Mouse (Mus musculus): ENCODE data around the gene Nme7. TPM values are rescaled to one million over a fixed set of nuclear protein-coding genes. Genes with fewer than 3 reads are reported as not detected.
A peak's percentile ranks its signal among the peaks of the same experiment; 100 is the strongest.

Nme7 gene
- polyA plus RNA-seq, 1 experiment = not detected

DNA sequence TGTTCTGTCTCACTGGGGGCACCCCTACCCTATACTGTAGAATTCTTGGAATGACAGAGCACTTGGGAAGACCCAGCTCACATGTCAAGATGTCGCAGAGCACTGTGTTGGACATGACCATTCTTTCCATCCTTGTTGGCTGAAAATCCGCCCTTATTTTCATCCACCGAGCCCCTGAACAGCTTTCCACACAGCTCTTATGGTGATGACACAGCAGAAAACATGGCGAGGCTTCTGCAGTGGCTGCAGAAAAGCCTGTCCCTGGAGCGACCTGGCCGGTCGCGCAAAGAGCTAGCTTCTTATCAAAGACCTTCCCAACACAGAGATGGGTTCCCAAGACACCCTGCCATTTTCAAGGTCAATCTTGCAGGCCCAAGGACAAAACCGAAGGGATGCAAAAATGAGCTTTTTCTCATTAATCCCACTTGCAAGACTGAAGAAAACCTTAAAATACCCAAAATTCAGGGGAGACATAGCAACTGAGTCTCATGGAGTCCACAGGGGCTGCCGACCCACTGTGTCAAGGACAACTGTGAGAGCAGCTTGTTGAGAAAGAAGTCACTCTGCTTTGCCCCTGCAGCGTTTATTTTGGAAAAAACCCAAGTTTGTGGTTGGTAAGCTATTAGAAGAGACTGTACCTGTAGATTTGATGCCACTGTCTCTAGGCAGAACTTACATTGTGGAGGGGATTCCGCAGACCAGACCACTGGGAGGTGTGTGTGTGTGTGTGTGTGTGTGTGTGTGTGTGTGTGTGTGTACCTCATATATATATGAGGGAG, 155.4 kb downstream of the Nme7 start:
- H3K27ac ChIP-seq (ENCODE audit: insufficient read depth, low read depth, low read length) = peak overlapping the region; percentile 100
- H3K4me1 ChIP-seq (ENCODE audit: control insufficient read depth, insufficient read depth, low read length) = peaks cover 20% of the 10 kb centered on the region
- 27% methylated on average over 12 of the region's 12 CpGs for WGBS
- TF ChIP-seq CTCF (IDR thresholded peaks at IDR 0.05; ENCODE audit: insufficient read depth, low read depth, low read length) (no peak), POLR2A (IDR thresholded peaks at IDR 0.05; ENCODE audit: insufficient read depth, low read depth, low read length) (no peak)
- peak overlapping the region; percentile 98 for H3K4me3 ChIP-seq (ENCODE audit: insufficient read depth, low read depth, low read length)

DNA sequence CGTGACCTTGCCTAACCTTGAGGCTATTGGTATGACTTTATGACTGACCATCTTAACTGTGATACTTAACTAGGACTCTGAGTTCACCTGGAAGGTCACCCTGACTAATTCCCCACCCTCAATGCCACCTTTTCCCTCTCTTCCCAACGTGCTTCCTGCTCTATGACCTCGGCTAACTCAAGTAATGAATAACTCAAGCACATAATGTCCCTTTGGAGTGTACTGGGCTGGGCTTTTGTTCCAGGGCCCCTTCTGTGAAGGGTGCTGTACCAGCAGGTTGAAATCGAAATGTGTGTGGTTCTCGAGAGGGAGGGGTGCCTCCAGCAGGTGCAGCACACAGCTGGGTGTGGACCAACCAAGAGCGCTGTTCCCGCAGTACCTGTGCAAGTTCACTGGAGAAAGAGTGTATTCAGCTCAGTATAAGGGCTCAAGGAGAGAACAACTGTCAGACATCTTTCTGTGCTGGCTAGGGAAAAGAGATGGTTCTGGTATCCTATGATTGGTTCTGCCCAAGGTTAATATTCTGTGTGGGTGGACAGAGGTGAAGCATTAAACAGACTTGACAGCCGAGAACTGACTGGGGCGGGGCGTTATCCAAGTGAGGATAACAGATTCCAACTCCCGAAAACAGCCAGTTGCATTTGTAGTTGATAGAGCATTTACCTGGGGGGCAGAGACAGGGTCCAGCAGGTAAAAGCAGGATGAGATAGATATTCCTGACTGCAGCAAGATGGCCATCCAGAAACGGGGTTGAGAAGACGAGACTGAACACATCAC, 157.2 kb downstream of the Nme7 start:
- peak overlapping the region; percentile 93 for H3K27ac ChIP-seq (ENCODE audit: insufficient read depth, low read depth, low read length)
- 35% methylated on average over 13 of the region's 13 CpGs for WGBS

DNA sequence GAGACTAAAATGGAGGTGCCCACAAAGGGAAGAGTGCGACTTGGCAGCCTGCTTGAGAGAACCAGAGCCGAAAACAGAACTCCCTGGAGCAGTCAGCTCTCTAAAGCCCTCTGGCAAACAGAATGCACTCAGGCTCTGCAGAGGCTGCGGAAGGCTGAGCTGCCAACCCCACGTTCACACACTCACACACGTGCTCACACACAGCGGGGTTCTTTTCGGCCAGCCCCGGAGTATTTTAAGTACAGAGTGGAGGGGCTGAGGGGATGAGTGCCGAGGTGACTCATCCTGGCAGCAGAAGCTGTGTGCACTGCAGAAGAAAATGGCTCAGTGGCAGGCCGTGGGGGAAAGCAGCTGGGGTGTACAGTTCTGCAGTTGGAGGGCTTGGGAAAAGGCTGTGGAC, 157.8 kb downstream of the Nme7 start:
- Histone ChIP-seq H3K4me1 (ENCODE audit: control insufficient read depth, insufficient read depth, low read length) (peaks cover 26% of the 10 kb centered on the region), H3K4me3 (ENCODE audit: insufficient read depth, low read depth, low read length) (peak overlapping the region; percentile 40), H3K27ac (ENCODE audit: insufficient read depth, low read depth, low read length) (peak overlapping the region; percentile 97)
- WGBS = 6% methylated on average over 10 of the region's 10 CpGs
- TF ChIP-seq CTCF (IDR thresholded peaks at IDR 0.05; ENCODE audit: insufficient read depth, low read depth, low read length) = no peak
- peak; percentile 76; the same call in 1 of the 2 replicates for TF ChIP-seq POLR2A (IDR thresholded peaks at IDR 0.05; ENCODE audit: insufficient read depth, low read depth, low read length)

More for the DNA sequence above, 157.2 kb downstream of the Nme7 start:
- H3K4me3 ChIP-seq (ENCODE audit: insufficient read depth, low read depth, low read length) = peak overlapping the region; percentile 40
- H3K4me1 ChIP-seq (ENCODE audit: control insufficient read depth, insufficient read depth, low read length) = peaks cover 26% of the 10 kb centered on the region
- TF ChIP-seq CTCF (IDR thresholded peaks at IDR 0.05; ENCODE audit: insufficient read depth, low read depth, low read length) (no peak), POLR2A (IDR thresholded peaks at IDR 0.05; ENCODE audit: insufficient read depth, low read depth, low read length) (no peak)

DNA sequence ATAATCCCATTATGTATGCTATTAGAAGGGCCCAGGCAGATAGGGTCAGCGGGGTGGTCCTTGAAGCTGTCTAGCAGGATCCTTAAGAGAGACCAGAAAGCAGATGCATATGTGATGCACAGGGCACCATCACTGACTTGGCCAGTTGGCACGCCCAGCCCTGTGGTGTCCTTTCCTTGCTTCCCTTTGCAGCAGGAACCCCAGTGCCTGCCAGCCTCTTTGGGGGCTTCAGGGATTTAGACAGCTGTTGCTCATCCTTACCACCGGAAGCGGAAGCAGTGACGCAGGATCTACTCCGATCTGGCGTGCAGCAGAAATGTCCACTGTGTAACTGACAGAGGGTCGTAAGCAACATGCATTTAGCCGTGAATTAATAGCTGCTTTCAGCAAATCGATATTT, 163.5 kb downstream of the Nme7 start:
- Histone ChIP-seq H3K27ac (ENCODE audit: insufficient read depth, low read depth, low read length) (no peak overlapping the region), H3K4me3 (ENCODE audit: insufficient read depth, low read depth, low read length) (no peak overlapping the region), H3K4me1 (ENCODE audit: control insufficient read depth, insufficient read depth, low read length) (peaks cover 21% of the 10 kb centered on the region)
- 94% methylated on average over 10 of the region's 10 CpGs for WGBS
- no peak for TF ChIP-seq CTCF (IDR thresholded peaks at IDR 0.05; ENCODE audit: insufficient read depth, low read depth, low read length)
- TF ChIP-seq POLR2A (IDR thresholded peaks at IDR 0.05; ENCODE audit: insufficient read depth, low read depth, low read length) = no peak

DNA sequence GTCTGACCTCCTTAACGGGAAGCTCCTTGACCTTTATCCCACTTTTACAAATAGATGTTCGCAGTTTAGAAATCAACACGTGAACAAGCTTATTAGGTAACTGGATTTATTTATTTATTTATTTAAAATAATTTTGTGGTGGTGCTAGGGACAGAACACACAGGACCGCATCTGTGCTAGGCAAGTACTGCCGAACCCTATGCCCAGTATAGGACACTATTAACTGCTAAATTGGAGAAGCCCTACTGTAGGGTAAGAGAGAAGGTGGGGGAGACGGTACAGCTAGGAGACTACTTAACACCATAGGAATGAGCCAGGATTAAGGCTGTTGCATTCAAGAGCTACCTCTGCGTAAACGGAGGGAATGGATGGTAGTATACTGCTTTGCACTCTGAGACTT, 164.4 kb downstream of the Nme7 start:
- Histone ChIP-seq H3K27ac (ENCODE audit: insufficient read depth, low read depth, low read length) (no peak overlapping the region), H3K4me3 (ENCODE audit: insufficient read depth, low read depth, low read length) (no peak overlapping the region), H3K4me1 (ENCODE audit: control insufficient read depth, insufficient read depth, low read length) (peaks cover 16% of the 10 kb centered on the region)
- TF ChIP-seq CTCF (IDR thresholded peaks at IDR 0.05; ENCODE audit: insufficient read depth, low read depth, low read length) = no peak
- 90% methylated on average over 8 of the region's 8 CpGs for WGBS

DNA sequence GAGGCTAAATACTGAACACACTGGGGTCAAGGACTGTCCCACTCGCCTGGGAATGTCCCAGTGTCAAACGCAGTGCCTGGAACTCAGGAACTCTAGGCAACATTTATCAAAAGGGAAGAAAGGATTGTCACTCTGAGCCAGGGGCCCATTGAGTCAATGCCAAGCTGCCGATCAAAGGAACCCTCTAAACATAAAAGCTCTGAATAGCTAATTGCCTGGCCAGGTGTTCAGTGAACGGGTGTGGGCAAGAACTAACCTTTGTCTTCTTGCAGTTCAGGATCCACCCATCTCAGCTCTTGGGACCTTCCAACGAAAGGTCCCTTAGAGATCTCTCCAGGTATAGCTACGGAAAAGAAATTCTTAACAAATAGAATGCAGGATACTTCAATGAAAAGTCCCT, 167.1 kb downstream of the Nme7 start:
- TF ChIP-seq POLR2A (IDR thresholded peaks at IDR 0.05; ENCODE audit: insufficient read depth, low read depth, low read length) = no peak
- no peak for TF ChIP-seq CTCF (IDR thresholded peaks at IDR 0.05; ENCODE audit: insufficient read depth, low read depth, low read length)
- H3K27ac ChIP-seq (ENCODE audit: insufficient read depth, low read depth, low read length) = no peak overlapping the region
- H3K4me3 ChIP-seq (ENCODE audit: insufficient read depth, low read depth, low read length) = no peak overlapping the region
- H3K4me1 ChIP-seq (ENCODE audit: control insufficient read depth, insufficient read depth, low read length) = peaks cover 18% of the 10 kb centered on the region
- WGBS = 59% methylated on average over 6 of the region's 6 CpGs

DNA sequence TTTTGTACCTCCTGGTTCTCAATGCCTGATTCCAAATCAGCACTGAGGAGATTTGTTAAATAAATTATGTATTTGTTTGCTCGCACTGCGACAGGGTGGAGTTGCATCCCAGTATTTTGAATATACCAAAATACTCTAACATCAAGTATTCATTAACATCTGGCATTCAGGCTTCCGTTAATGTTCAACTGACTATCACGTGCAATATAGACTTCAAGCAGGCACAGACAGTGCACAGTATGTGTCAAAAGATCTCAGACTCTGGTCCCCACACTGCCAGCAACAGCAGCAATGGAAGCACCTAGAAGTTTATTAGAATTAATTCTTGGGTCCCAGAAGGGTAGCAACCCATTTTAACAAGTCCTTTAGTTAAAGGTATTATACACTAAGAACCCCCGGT, 167.7 kb downstream of the Nme7 start:
- H3K27ac ChIP-seq (ENCODE audit: insufficient read depth, low read depth, low read length) = no peak overlapping the region
- WGBS = 89% methylated on average over 5 of the region's 5 CpGs
- no peak overlapping the region for H3K4me3 ChIP-seq (ENCODE audit: insufficient read depth, low read depth, low read length)
- peaks cover 21% of the 10 kb centered on the region for H3K4me1 ChIP-seq (ENCODE audit: control insufficient read depth, insufficient read depth, low read length)
- TF ChIP-seq POLR2A (IDR thresholded peaks at IDR 0.05; ENCODE audit: insufficient read depth, low read depth, low read length) (no peak), CTCF (IDR thresholded peaks at IDR 0.05; ENCODE audit: insufficient read depth, low read depth, low read length) (no peak)

DNA sequence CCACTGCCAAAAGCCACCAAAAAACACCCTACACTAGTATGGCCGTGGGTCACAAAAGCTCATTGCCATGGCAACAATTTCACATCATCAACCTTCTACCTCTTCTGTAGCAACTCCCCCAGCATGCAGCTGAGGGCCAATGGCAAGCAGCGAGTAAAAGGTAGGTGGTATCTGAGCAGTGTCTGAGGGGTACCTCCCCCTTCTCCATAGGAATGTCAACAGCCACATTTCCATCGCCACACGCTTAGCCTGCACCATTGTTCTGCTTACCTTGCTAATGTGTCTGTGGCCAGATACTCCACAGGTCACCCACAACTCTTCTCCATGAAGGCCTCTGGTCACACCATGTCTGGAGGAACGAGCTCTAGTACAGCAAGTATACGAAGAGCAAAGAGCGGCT, 169.5 kb downstream of the Nme7 start:
- 80% methylated on average over 7 of the region's 7 CpGs for WGBS
- no peak for TF ChIP-seq CTCF (IDR thresholded peaks at IDR 0.05; ENCODE audit: insufficient read depth, low read depth, low read length)
- no peak for TF ChIP-seq POLR2A (IDR thresholded peaks at IDR 0.05; ENCODE audit: insufficient read depth, low read depth, low read length)
- peaks cover 17% of the 10 kb centered on the region for H3K4me1 ChIP-seq (ENCODE audit: control insufficient read depth, insufficient read depth, low read length)
- peak overlapping the region; percentile 97 for H3K27ac ChIP-seq (ENCODE audit: insufficient read depth, low read depth, low read length)
- no peak overlapping the region for H3K4me3 ChIP-seq (ENCODE audit: insufficient read depth, low read depth, low read length)

DNA sequence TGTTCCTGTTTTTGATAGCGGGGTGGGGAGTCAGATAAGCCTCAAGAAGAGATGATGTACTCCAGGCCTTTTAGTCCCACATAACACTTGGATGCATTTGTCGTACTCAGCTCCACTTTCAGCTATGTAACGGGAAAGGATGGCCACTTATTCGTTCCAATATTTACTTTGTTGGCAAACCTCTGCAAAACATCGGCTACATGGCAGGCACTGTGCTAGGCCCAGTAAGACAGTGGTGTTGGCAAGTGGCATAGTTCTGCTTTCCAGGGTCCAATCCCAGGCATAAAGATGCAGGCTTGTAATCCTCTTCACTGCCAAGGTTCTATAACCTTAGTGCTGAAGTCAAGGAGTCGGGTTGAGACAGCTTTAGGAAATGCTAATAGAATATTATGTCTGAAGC, 170.4 kb downstream of the Nme7 start:
- TF ChIP-seq POLR2A (IDR thresholded peaks at IDR 0.05; ENCODE audit: insufficient read depth, low read depth, low read length) = no peak
- TF ChIP-seq CTCF (IDR thresholded peaks at IDR 0.05; ENCODE audit: insufficient read depth, low read depth, low read length) = no peak
- peak overlapping the region; percentile 97 for H3K27ac ChIP-seq (ENCODE audit: insufficient read depth, low read depth, low read length)
- WGBS = 42% methylated on average over 6 of the region's 6 CpGs
- peaks cover 17% of the 10 kb centered on the region for H3K4me1 ChIP-seq (ENCODE audit: control insufficient read depth, insufficient read depth, low read length)
- no peak overlapping the region for H3K4me3 ChIP-seq (ENCODE audit: insufficient read depth, low read depth, low read length)
